Mouse (Mus musculus): ENCODE data around the gene Gm13276. TPM values are rescaled to one million over a fixed set of nuclear protein-coding genes. Genes with fewer than 3 reads are reported as not detected.

Gm13276 gene
- polyA plus RNA-seq, 1 experiment from 2014 or later, result not detected

Other genes with a start within 250 kb of the Gm13276 start
- not detected in 2 replicates for gene Ifna15, start 227.5 kb upstream of the Gm13276 start, polyA plus RNA-seq (2015; fragmentation: Nextera tagmentation; extraction: Ambion mirVana)
- gene Ifna14, start 213.9 kb upstream of the Gm13276 start, polyA plus RNA-seq (2015; fragmentation: Nextera tagmentation; extraction: Ambion mirVana), result not detected in 2 replicates
- not detected in 2 replicates for gene Ifna9, start 193.3 kb upstream of the Gm13276 start, polyA plus RNA-seq (2015; fragmentation: Nextera tagmentation; extraction: Ambion mirVana)
- gene Ifna12, start 182.3 kb upstream of the Gm13276 start, polyA plus RNA-seq (2015; fragmentation: Nextera tagmentation; extraction: Ambion mirVana), result not detected in 2 replicates
- not detected in 2 replicates for gene C87499, start 151.3 kb upstream of the Gm13276 start, polyA plus RNA-seq (2015; fragmentation: Nextera tagmentation; extraction: Ambion mirVana)
- not detected in 2 replicates for gene Ifna13, start 141.2 kb upstream of the Gm13276 start, polyA plus RNA-seq (2015; fragmentation: Nextera tagmentation; extraction: Ambion mirVana)
- gene Ifna16, start 108.8 kb upstream of the Gm13276 start, polyA plus RNA-seq (2015; fragmentation: Nextera tagmentation; extraction: Ambion mirVana), result not detected in 2 replicates
- not detected in 2 replicates for gene Ifna2, start 101.8 kb upstream of the Gm13276 start, polyA plus RNA-seq (2015; fragmentation: Nextera tagmentation; extraction: Ambion mirVana)
- gene Ifnab, start 94.3 kb upstream of the Gm13276 start, polyA plus RNA-seq (2015; fragmentation: Nextera tagmentation; extraction: Ambion mirVana), result not detected in 2 replicates
- gene Gm26566, start 63.9 kb upstream of the Gm13276 start, polyA plus RNA-seq (2015; fragmentation: Nextera tagmentation; extraction: Ambion mirVana), result 1.3 and 1.7 TPM in 2 replicates
- 115 and 125 TPM in 2 replicates for gene Klhl9, start 63.2 kb upstream of the Gm13276 start, polyA plus RNA-seq (2015; fragmentation: Nextera tagmentation; extraction: Ambion mirVana)
- gene Gm13271, start 30.8 kb upstream of the Gm13276 start, polyA plus RNA-seq (2015; fragmentation: Nextera tagmentation; extraction: Ambion mirVana), result not detected in 2 replicates
- gene Gm13283, start 25.6 kb upstream of the Gm13276 start, polyA plus RNA-seq (2015; fragmentation: Nextera tagmentation; extraction: Ambion mirVana), result not detected in 2 replicates
- gene Gm13290, start 11.9 kb upstream of the Gm13276 start, polyA plus RNA-seq (2015; fragmentation: Nextera tagmentation; extraction: Ambion mirVana), result not detected in 2 replicates
- not detected in 2 replicates for gene Gm13289, start 8.8 kb upstream of the Gm13276 start, polyA plus RNA-seq (2015; fragmentation: Nextera tagmentation; extraction: Ambion mirVana)
- gene Gm13272, start 5.9 kb upstream of the Gm13276 start, polyA plus RNA-seq (2015; fragmentation: Nextera tagmentation; extraction: Ambion mirVana), result not detected in 2 replicates
- not detected in 2 replicates for gene Ifnz, start 3.6 kb upstream of the Gm13276 start, polyA plus RNA-seq (2015; fragmentation: Nextera tagmentation; extraction: Ambion mirVana)
- gene Gm13277, start 2.9 kb downstream of the Gm13276 start, polyA plus RNA-seq (2015; fragmentation: Nextera tagmentation; extraction: Ambion mirVana), result not detected in 2 replicates
- gene Gm13278, start 5.8 kb downstream of the Gm13276 start, polyA plus RNA-seq (2015; fragmentation: Nextera tagmentation; extraction: Ambion mirVana), result not detected in 2 replicates
- not detected in 2 replicates for gene Gm13275, start 8.8 kb downstream of the Gm13276 start, polyA plus RNA-seq (2015; fragmentation: Nextera tagmentation; extraction: Ambion mirVana)
- gene Gm13279, start 11.7 kb downstream of the Gm13276 start, polyA plus RNA-seq (2015; fragmentation: Nextera tagmentation; extraction: Ambion mirVana), result not detected in 2 replicates
- not detected in 2 replicates for gene Gm13285, start 14.0 kb downstream of the Gm13276 start, polyA plus RNA-seq (2015; fragmentation: Nextera tagmentation; extraction: Ambion mirVana)
- not detected in 2 replicates for gene Gm13287, start 17.5 kb downstream of the Gm13276 start, polyA plus RNA-seq (2015; fragmentation: Nextera tagmentation; extraction: Ambion mirVana)
- not detected in 2 replicates for gene Gm13288, start 19.8 kb downstream of the Gm13276 start, polyA plus RNA-seq (2015; fragmentation: Nextera tagmentation; extraction: Ambion mirVana)
- not detected in 2 replicates for gene Ifna7, start 30.5 kb downstream of the Gm13276 start, polyA plus RNA-seq (2015; fragmentation: Nextera tagmentation; extraction: Ambion mirVana)
- not detected in 2 replicates for gene Ifna11, start 34.2 kb downstream of the Gm13276 start, polyA plus RNA-seq (2015; fragmentation: Nextera tagmentation; extraction: Ambion mirVana)
- not detected in 2 replicates for gene Ifna6, start 41.7 kb downstream of the Gm13276 start, polyA plus RNA-seq (2015; fragmentation: Nextera tagmentation; extraction: Ambion mirVana)
- not detected in 2 replicates for gene Ifna5, start 49.8 kb downstream of the Gm13276 start, polyA plus RNA-seq (2015; fragmentation: Nextera tagmentation; extraction: Ambion mirVana)
- gene Ifna4, start 56.2 kb downstream of the Gm13276 start, polyA plus RNA-seq (2015; fragmentation: Nextera tagmentation; extraction: Ambion mirVana), result not detected in 2 replicates
- gene Ifna1, start 64.4 kb downstream of the Gm13276 start, polyA plus RNA-seq (2015; fragmentation: Nextera tagmentation; extraction: Ambion mirVana), result not detected in 2 replicates
- not detected in 2 replicates for gene Ifne, start 94.5 kb downstream of the Gm13276 start, polyA plus RNA-seq (2015; fragmentation: Nextera tagmentation; extraction: Ambion mirVana)